Mouse (Mus musculus): ENCODE measurements around the gene Hemk1.

DNA sequence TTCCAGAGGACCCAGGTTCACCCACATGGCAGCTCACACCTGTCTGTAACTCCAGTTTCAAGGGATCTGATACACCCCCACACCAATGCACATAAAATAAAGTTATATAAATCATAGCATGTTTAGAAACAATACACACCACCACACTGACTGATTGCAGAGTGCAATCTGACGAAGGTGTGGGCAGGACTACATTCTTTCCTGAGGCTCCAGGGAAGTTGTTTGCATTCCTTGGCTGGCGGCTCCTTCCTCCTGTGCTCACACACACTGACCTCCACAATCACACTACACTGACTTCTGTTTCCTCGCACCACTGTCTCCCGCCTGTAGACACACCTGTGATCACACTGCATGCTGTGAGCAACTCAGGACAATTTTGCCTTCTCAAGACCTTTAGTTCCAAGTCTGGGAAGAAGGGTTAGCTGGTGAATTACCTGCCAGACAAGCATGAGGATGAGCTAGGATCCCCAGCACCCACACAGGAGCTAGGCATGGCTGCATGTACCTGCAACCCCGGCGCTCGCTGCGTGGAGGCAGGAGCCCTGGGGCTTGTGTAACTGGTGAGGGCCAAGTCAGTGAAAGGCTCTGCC is 15.6 kb downstream of the Hemk1 start:
- TF ChIP-seq CTCF (IDR thresholded peaks at IDR 0.05; ENCODE audit: control insufficient read depth, insufficient read depth, insufficient replicate concordance, low read depth, low read length) (no peak), POLR2A (IDR thresholded peaks at IDR 0.05; ENCODE audit: control insufficient read depth, low read depth, low read length) (no peak)

All from testis, adult 2 months (tissue).